Mouse (Mus musculus): ENCODE data around the gene Wdr20.
A peak's percentile ranks its signal among the peaks of the same experiment; 100 is the strongest.

The Wdr20 gene

DNA sequence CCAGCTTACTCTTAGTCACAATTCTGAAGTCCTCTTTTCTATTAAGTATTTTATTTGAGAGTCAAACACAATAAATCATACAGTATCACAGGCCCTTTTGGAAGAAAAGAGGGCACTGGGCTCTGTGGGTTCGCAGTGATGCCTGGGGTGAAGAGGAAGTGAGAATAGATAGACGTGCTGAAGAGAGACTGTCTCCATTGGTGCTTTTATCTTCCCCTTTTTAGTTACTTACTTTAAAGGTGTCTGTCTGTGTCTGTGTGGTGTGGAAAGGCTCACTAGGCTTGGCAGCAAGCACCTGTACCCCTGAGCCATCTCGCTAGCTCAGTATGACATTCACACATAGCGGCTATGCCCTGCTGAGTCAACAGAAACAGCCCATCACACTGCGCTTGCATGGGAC, 40.1 kb downstream of the Wdr20 start:
- no peak for DNase-seq (ENCODE audit: inconsistent ontology term)

- DNase-seq (ENCODE audit: inconsistent ontology term): no peak
Observed at GRCm38 (mm10) chr12:110779296-110779695, 41.6 kb downstream of the Wdr20 start.

GRCm38 (mm10) chr12:110781181-110781580, 43.4 kb downstream of the Wdr20 start:
- DNase-seq (ENCODE audit: inconsistent ontology term): peak; percentile 87

DNA sequence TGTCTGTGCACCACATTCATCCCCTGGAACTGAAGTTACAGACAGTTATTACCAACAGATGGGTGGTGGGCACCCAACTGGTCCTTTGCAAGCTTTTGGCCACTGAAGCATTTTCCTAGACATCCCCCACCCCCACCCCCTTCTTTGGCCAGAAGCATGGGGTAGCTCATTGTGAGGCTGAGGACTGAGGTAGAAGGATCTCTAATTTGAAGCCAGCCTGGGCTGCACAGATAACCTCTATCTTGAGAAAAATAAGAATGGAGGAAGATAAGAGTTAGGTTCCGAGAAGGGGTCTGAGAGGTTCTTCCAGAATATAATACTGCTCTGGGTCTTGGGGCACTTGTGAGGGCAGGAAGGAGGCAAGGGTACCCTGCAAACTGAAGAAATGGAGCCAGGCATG, 44.5 kb downstream of the Wdr20 start:
- DNase-seq (ENCODE audit: inconsistent ontology term): no peak

DNA sequence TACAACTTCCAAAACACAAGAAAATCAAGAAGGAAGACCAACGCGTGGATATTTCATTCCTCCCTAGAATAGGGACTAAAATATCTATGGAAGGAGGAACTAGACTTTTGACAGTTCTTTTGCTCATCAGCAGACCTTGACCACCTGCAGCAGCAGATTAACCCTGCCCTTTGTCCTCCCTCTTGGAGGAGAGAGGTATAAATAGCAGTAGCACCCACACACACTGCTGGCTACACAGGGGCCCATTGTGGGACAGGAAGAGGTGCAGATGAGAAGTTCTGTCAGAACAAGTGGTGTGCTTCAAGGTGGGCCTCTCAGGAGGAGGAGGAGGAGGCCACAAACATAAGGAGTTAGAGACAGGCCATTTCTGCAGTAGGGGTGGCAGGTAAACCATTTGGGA, 46.5 kb downstream of the Wdr20 start:
- no peak for DNase-seq (ENCODE audit: inconsistent ontology term)

DNA sequence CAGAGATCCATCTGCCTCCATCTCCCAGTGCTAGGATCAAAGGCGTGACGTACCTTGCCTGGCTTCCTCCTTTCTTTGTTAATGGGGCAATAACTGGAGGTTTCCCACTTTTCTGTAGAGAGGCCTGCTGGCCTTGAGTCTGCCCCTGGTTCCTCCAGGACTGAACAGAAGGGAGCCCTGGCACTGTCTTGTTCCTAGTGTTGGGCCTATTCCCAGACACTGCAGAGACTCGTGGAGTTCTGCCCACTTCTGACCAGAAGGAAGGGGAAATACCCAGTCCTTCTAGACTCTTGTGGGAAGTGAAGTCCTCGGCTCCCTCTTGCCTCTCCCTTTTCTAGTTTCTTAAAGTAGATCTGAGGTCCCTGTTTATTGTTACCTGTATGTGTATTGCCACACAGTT, 48.5 kb downstream of the Wdr20 start:
- no peak for DNase-seq (ENCODE audit: inconsistent ontology term)

DNA sequence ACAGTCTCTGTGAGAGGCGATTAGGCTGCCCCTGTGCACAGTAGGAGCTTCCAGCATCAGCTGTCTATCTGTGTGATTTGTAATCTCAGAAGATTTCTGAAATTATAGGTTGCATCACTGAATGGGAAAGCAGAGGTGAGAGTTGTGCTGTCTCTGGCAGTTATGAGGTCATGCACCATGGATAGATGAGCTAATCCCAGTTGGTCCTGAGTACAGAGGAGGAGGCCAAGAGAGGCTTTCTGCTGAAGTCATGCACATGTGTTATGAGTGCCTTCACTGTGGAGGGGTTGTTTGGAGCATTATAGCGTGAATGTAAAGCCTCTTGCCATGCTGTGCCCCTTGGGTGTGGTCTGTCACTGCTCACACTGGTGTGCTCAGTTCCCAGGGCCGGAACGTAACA, 52.8 kb downstream of the Wdr20 start:
- no peak for DNase-seq (ENCODE audit: inconsistent ontology term)

DNA sequence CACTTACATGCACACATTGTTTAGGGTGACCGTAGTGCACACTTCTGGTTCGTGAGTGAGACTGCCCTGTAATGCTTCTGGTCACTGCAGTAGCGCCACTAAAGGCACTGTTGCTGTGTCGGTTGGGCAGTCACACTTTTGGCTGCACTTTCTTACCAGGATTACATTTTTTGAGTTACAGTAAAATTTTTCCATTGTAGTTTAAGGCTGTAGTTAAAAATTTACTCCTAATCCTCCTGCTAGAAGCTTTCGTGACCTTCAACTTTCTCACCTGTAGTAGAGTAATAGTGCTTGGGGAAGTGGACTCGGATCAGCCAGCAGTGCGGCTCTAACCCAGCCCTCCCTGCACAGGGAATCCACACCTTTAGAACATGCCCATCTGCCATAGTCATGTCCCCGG, 53.3 kb downstream of the Wdr20 start:
- DNase-seq (ENCODE audit: inconsistent ontology term): no peak

DNA sequence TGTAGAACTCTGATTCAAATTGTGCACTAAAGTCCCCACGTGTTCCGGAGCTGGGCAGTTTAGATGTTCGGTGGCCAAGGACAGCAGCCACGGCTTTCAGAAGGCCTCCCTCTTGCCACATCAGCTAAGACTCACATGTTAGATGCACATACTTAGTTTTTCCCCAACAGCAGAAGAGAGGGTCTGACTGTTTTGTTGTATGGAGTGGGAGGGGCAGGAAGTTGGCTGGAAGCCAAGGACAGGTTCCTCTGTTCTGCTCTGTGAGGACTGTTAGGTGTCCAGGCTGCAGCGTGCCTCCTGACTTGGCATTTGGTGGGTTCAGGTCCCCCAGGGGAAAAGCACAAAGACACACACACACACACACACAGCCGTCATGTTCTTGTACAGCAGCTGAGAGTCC, 57.3 kb downstream of the Wdr20 start:
- DNase-seq (ENCODE audit: inconsistent ontology term): no peak

DNA sequence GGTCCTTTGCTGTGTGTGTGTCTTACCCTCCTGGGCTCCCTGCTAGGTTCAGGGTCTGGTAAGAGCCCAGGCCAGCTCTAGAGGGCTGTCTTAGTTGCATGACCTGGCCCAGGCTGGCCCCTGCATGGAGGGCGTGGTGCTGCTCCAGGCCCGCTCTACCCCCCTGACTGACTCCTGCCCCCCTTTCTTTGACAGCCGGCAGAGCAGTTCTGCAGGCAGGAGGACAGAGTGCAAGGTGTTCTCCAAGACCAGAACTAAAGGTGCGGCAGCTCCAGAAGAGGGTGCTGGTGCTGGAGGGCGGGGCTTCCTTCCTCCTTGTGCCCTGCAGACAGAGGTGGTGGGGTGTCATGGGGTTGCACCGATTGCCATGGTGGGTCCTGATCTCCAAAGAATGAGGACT, 59.0 kb downstream of the Wdr20 start:
- DNase-seq (ENCODE audit: inconsistent ontology term): no peak

DNA sequence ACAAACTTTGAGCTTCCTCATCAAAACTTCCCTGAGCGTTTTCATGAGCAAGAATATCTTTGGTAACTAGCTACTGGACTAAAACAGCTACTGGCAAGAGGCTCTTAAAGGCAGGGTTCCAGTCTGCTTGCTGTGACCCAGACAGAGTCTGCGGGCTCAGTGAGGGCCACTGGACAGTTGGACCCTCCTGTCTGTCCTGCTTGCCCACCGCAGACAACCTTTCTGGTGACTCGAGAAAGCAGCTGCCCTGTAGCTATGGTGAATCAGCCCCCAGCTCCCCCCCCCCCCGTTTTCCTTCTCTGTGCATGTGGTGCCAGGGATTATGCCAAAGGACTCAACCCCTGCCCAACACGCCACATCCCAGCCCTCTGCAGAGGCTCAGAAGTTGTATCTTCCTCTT, 59.5 kb downstream of the Wdr20 start:
- no peak for DNase-seq (ENCODE audit: inconsistent ontology term)

DNA sequence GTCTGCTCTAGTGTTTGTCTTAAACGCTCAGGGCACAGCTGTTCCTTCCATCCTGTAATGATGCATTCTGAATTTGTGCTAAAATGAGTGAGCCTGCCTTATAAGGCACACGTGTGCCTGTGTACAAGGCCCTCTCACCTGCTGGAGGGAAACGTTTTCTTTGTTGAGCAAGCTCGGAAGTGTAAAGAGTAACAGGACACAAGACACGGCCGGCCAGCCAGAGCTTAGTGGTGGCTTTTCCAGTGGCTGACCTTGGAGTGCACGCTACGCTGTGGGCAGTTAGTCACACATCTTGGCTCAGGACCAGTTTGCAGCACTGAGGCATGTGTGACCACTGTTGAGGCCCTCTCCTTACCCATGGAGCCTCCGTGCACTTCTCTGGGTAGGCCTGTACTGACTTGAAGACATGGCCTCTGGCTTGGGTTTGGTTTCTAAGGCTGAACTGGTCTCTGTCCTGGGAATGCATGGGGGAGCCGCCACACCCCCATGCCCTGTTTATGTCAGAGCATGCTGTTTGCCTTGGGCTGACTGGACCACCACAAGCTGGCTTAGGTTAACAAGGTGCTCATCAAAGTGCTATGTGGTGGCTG, 60.2 kb downstream of the Wdr20 start:
- peak; percentile 60 for DNase-seq (ENCODE audit: inconsistent ontology term)

GRCm38 (mm10) chr12:110799226-110799625, 61.5 kb downstream of the Wdr20 start:
- DNase-seq (ENCODE audit: inconsistent ontology term): no peak

DNA sequence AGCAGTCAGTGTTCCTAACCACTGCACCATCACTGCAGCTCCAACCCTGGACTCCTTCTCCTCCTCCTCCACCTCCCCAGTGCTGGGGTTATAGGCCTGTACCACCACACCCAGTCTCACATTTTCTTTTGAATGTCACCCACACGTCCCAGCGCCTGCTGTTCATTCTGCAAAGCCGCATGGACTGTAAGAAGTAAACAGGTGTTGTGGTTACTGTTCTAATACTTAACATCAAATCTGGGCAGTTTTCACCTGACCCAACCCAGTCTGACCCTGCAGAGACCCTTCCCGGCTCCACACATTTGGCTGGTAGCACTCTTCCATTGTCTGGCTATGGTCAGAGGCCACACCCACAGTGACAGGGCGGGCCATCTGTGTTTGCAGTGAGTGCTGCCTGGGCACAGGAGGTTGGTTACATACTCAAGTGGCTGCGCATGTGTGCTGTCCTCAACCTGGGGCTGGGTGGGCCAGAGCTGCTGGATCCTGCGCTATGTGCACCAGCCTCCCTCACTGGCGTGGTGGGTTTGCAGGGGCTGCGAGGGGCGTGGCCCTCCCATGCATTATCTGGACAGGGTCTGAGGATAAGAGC, 64.2 kb downstream of the Wdr20 start:
- no peak for DNase-seq (ENCODE audit: inconsistent ontology term)

GRCm38 (mm10) chr12:110802674-110803297, 65.0 kb downstream of the Wdr20 start:
- DNase-seq (ENCODE audit: inconsistent ontology term): no peak

GRCm38 (mm10) chr12:110804261-110804660, 66.5 kb downstream of the Wdr20 start:
- DNase-seq (ENCODE audit: inconsistent ontology term): peak; percentile 22

DNA sequence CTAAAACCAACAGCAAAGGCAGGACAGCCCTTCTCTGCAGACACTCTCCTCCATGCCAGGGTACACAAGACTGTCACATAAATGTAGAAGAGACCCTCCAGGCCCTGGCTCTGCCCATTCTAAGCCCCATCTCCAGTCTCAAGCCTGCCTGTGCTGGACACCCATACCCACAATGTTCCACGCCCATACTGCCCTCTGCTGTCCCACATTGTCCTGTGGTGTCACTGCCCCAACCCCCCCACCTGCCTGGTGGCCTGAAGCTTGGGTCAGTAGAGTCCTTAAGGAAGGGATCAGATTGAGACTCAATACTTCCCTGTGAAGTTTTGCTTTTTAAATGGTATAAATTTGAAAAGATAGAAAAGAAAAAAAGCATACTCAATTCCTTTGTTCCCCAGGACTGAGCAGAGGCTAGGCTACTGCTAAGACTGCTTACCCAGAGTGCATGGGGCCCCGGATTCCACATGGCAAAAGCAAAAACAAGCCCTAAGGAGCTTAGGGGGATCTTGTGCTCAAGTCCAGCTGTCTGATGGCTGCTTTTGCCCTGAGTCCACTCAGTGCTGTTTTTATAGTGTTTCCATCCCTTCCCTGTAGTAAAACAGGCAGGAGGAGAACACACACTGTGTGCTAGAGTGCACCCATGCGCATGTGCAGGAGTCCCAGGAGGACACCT, 68.7 kb downstream of the Wdr20 start:
- DNase-seq (ENCODE audit: inconsistent ontology term): peak; percentile 29

- peak; percentile 48 for DNase-seq (ENCODE audit: inconsistent ontology term)
Observed at GRCm38 (mm10) chr12:110808430-110808829, 70.7 kb downstream of the Wdr20 start.

DNA sequence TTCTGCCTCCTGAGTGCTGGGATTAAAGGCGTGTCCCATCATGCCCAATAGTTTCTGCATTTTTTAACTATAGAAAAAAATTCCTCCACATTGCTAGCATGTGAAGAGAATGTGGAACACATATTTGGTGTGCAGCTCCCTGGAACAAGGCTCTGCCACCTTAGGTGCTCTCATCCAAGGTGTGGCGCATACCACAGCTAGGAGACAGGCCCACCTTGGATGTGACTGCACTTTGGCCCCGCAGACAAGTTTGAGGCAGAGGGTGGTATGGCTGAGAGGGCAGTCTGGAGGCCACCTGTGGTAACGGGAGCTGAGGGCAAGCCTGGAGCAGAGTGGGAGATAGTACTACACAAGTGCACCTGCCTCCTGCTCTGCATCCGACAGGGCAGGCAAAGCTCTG, 71.1 kb downstream of the Wdr20 start:
- DNase-seq (ENCODE audit: inconsistent ontology term): peak; percentile 47

DNA sequence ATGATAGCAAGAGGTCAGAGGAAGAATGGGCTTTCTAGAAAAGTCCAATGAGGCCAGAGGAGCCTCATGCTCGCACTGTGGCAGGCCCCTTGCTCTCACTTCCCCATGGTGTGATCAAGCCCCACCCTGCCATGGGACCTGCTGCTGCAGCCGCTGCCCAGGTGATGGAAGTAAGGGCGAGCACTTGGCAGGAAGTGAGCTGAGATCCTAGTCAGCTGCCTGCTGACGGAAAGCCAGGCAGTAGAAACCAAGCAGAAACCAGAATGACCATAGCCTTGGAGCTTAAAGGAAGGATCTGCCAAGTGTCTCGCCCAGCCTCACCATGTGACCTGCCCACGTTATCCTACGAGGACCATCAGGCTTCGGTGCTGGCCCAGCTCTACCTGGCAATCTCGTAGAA, 75.4 kb downstream of the Wdr20 start:
- DNase-seq (ENCODE audit: inconsistent ontology term): no peak

DNA sequence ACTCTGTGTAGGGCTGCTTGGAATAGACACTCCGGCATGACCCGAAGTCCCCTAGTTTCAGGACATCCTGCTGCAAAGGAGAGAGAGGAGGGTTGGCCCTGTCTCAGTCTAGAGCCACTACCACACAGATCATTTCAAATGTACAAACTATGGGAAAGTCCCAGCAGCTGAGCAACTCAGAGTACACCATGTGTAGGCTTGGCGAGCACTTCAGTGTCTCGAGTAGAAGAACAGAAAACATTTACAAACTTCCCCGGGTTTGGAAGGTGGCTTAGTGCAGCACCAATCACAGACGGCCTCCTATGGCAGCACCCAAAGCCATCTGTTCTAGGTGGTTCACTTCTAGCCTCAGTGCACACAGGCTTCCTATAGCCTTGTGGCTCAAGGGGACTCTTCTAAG, 75.9 kb downstream of the Wdr20 start:
- no peak for DNase-seq (ENCODE audit: inconsistent ontology term)

- DNase-seq (ENCODE audit: inconsistent ontology term): no peak
Observed at GRCm38 (mm10) chr12:110814924-110815323, 77.2 kb downstream of the Wdr20 start.

DNA sequence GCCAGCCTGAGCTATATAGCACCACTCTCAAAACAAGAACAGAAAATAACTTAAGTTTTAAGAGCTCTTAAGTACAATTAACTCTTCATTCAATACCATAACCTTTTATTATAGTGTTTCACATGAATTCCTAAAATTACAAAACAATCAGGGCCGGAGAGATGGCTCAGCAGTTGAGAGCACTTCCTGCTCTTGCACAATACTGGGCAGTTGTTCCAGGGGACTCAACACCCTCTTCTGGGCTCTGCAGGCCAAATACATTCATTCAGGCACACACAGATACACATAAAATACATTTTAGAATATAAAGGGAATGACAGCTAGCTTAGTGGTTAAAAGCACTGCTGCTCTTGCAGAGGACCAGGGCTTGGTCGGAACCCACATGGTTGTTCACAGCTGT, 79.1 kb downstream of the Wdr20 start:
- no peak for DNase-seq (ENCODE audit: inconsistent ontology term)
